Mouse (Mus musculus): Measurements from ENCODE around the gene Tmc6.

DNA sequence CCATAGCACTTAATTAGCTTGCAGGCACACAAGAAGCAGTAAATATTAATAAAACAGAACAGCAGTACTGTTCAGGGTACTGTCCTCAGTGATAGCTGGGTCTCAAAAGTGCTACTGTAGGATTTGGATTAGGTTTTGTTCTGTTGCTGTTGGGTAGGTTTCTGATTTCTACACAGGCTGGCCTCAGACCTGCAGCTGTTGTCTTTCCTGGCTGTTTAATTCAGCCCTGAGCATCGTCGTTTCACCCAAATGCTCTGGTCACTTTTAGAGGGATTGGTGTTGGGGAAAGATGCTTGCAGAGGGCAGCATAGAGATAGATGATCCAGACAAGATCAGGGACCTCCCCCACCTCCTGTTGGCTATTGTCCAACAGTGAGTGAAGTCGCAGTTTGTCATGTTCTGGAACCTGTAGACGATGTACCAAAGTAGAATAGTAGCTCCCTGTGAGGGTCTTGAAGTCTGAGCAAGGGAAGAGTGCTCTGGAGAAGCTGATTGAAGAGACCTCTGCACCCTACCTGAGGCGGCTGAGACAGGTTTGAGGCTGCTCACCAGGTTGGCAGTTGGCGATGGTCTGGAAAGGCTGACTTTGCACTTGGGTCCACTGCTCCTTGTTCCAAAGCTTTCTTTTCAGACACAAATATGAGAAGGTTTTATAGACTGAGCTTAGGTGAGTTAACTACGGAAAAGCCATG, 52.1 kb downstream of the Tmc6 start:
- TF ChIP-seq CTCF (conservative IDR thresholded peaks at IDR 0.05 in 1 of 2, IDR thresholded peaks at IDR 0.05 in 1 of 2; ENCODE audit: low read depth in 2 of 2, low read length in 2 of 2) (no peak), POLR2A (IDR thresholded peaks at IDR 0.05; ENCODE audit: low read depth, low read length) (no peak), RCOR1 (conservative IDR thresholded peaks at IDR 0.05; ENCODE audit: low read depth, low read length) (no peak), USF1 (IDR thresholded peaks at IDR 0.05; ENCODE audit: low read depth, low read length) (no peak), CHD2 (IDR thresholded peaks at IDR 0.05; ENCODE audit: low read length) (no peak), ETS1 (conservative IDR thresholded peaks at IDR 0.05; ENCODE audit: low read depth, low read length) (no peak), NRF1 (IDR thresholded peaks at IDR 0.05; ENCODE audit: low read depth, low read length) (no peak), BHLHE40 (IDR thresholded peaks at IDR 0.05; ENCODE audit: low read depth, low read length) (no peak)

Data from CH12.LX (cell line).